15 mouse cellular contexts compared by ENCODE assay signal in the genomic region with DNA sequence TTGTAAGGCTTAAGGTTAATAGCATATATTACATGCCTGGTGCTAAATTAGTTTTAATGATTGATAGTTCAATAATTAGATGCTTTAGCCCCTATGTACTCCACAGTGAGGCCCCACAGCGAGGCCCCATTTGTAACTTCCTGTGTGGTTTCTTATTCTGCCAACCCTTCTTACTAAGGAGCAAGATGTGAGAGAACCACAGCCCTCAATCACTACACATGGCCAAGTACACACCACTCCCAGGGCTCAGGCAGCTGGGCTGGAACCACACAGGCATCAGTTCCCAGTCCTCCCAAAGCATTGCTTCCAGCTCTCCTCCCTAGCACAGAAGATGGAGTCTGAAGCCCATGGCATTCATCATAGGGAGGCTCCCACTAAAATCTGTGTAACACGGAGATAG. TPM values are rescaled to one million over a fixed set of nuclear protein-coding genes. Genes with fewer than 3 reads are reported as not detected.
DNase-seq lines count a peak whose midpoint lies in the region; ATAC-seq lines count a peak whose summit lies in the region.
"Had no signal": no experiment of that assay in that cellular context is flagged by ENCODE, and none has a peak within 500 bp of the region (broad histone marks: within the 10 kb centered on the region; RNA-seq: fewer than 3 reads in every experiment).

No protein-coding gene starts in this region.

- no peaks in the 10 kb centered on the region for H3K4me1 ChIP-seq in hindbrain, embryonic 16.5 days (ENCODE audit: control insufficient read depth, insufficient read depth, low read depth, low read length)
- H3K4me1 ChIP-seq: heart, embryonic 12.5 days; midbrain, embryonic 12.5 days; neural tube, embryonic 15.5 days had no signal

- H3K4me2 ChIP-seq in hindbrain, embryonic 16.5 days (ENCODE audit: low read length): no peak overlapping the region
- H3K4me2 ChIP-seq: heart, embryonic 12.5 days; midbrain, embryonic 12.5 days; neural tube, embryonic 15.5 days had no signal

- H3K36me3 ChIP-seq in hindbrain, embryonic 16.5 days (ENCODE audit: control insufficient read depth, insufficient read depth, low read length): no peaks in the 10 kb centered on the region
- H3K36me3 ChIP-seq: heart, embryonic 12.5 days; midbrain, embryonic 12.5 days; neural tube, embryonic 15.5 days had no signal

- no peaks in the 10 kb centered on the region for H3K27me3 ChIP-seq in hindbrain, embryonic 16.5 days (replicated peaks; ENCODE audit: control insufficient read depth, insufficient read depth, low read length)
- H3K27me3 ChIP-seq: heart, embryonic 12.5 days; midbrain, embryonic 12.5 days; neural tube, embryonic 15.5 days had no signal

- ATAC-seq in megakaryocyte-erythroid progenitor cell, adult 5-6 weeks (replicated peaks; ENCODE audit: low FRiP score, low TSS enrichment, poor library complexity, severe bottlenecking): 0 out of 2 replicates have a peak, but pooled peaks have one; percentile 28
- ATAC-seq in hindbrain, embryonic 16.5 days: no peak
- ATAC-seq: hindbrain, postnatal 0 days had no signal

- H3K9ac ChIP-seq in hindbrain, embryonic 16.5 days (ENCODE audit: low read depth, low read length): no peak overlapping the region
- H3K9ac ChIP-seq: heart, embryonic 12.5 days; liver, embryonic 14.5 days; midbrain, embryonic 12.5 days; neural tube, embryonic 15.5 days had no signal

- no peak overlapping the region for H3K27ac ChIP-seq in hindbrain, embryonic 16.5 days (ENCODE audit: low read depth, low read length)
- H3K27ac ChIP-seq: hindbrain, postnatal 0 days; liver, embryonic 14.5 days; midbrain, embryonic 12.5 days; neural tube, embryonic 15.5 days had no signal

- peak; percentile 8 for DNase-seq in gastrocnemius, postnatal 25 days
- no peak for DNase-seq in gastrocnemius, postnatal 10 days
- peak; percentile 77 for DNase-seq in T-cell, adult 2 months (ENCODE audit: low spot score)
- DNase-seq in thymus, postnatal 10 days (ENCODE audit: low spot score in 2 of 2): peak; percentile 50 to 54
- no peak for DNase-seq in urinary bladder, postnatal 14 days (ENCODE audit: low spot score)
- no peak for DNase-seq in left cerebral cortex, postnatal 36 days (ENCODE audit: low spot score in 2 of 2)
- DNase-seq: kidney, postnatal 4 days; right cerebral cortex, postnatal 4 days had no signal

- intact Hi-C loops in left cerebral cortex, postnatal 36 days (cut with DNase I): no loop called here

- H3K4me3 ChIP-seq in hindbrain, embryonic 16.5 days (ENCODE audit: low read length): no peak overlapping the region
- H3K4me3 ChIP-seq: heart, embryonic 12.5 days; midbrain, embryonic 12.5 days; neural tube, embryonic 15.5 days had no signal

- no peaks in the 10 kb centered on the region for H3K9me3 ChIP-seq in hindbrain, embryonic 16.5 days (ENCODE audit: control insufficient read depth, low read length)
- H3K9me3 ChIP-seq: heart, embryonic 12.5 days; midbrain, embryonic 12.5 days; neural tube, embryonic 15.5 days had no signal

- 93% methylated on average over 2 of the region's 2 CpGs for WGBS in hindbrain, embryonic 16.5 days

RNA-seq across cellular contexts. Expression of a gene that starts 31.7 kb away (rescaled TPM):
- 1 to 10 TPM; 2.3 to 2.5 TPM for total RNA-seq in gastrocnemius, postnatal 25 days (2021)
- 1 to 10 TPM; 2.6 to 4.0 TPM for total RNA-seq in gastrocnemius, postnatal 10 days (2021)
- 128 and 143 TPM in 2 replicates for total RNA-seq in megakaryocyte-erythroid progenitor cell, adult 5-6 weeks (2014; fragmentation: Nextera tagmentation)
- total RNA-seq in megakaryocyte-erythroid progenitor cell, adult 5-6 weeks (2017): 14.0 and 21.9 TPM in 2 replicates
- 1 to 10 TPM; 5.8 to 5.9 TPM for total RNA-seq in left cerebral cortex, postnatal 36 days (2021)
- 0.86 and 2.1 TPM in 2 replicates for polyA plus RNA-seq in hindbrain, embryonic 16.5 days (2015; fragmentation: Nextera tagmentation; extraction: Ambion mirVana)

Comparison
In these comparisons a context has a peak if more than half of its experiments do, and no peak if none do; other contexts are left out.
1. DNase-seq: peak in gastrocnemius, postnatal 25 days (single experiment), T-cell, adult 2 months (single experiment) and thymus, postnatal 10 days (2 of 2); none in gastrocnemius, postnatal 10 days (single experiment), urinary bladder, postnatal 14 days (single experiment) and left cerebral cortex, postnatal 36 days (0 of 2).